Mouse (Mus musculus) limb, embryonic 10.5 days (tissue): ENCODE data around the gene Cfdp1. TPM values are rescaled to one million over a fixed set of nuclear protein-coding genes. Genes with fewer than 3 reads are reported as not detected.

Source experiments
- DNase-seq: peaks from one replicate; pipeline ENCODE4 v3.0.0-alpha.2; 2017; ENCODE audit warnings: low spot score
- H3K27ac ChIP-seq: fragments of 300-500 bp; sonication (generic); 2 replicates; pipeline ENCODE4 v1.5.1; 2016; ENCODE audit warnings: mild to moderate bottlenecking
- H3K27me3 ChIP-seq: fragments of 300-500 bp; sonication (generic); 2 replicates; pipeline ENCODE4 v1.6.1; 2016; ENCODE audit warnings: low read depth, mild to moderate bottlenecking; ENCODE audit not compliant: poor library complexity, severe bottlenecking
- H3K36me3 ChIP-seq: fragments of 300-500 bp; sonication (generic); 2 replicates; pipeline ENCODE4 v1.6.1; 2016; ENCODE audit warnings: mild to moderate bottlenecking, moderate library complexity
- H3K4me1 ChIP-seq: fragments of 300-500 bp; sonication (generic); 2 replicates; pipeline ENCODE4 v1.6.1; 2016
- H3K4me3 ChIP-seq: fragments of 300-500 bp; sonication (generic); 2 replicates; pipeline ENCODE4 v1.5.1; 2016; ENCODE audit warnings: mild to moderate bottlenecking, moderate library complexity
- H3K9me3 ChIP-seq: fragments of 300-500 bp; sonication (generic); replicated peaks from 2 replicates; pipeline ENCODE4 v1.6.1; 2016; ENCODE audit warnings: mild to moderate bottlenecking
- WGBS: fragments of 180-500 bp; shearing (Covaris S2); methylation state at CpG from one replicate; pipeline ENCODE4 v1.1.7; 2016; 5-methylcytosine and 5-hydroxymethylcytosine counted together
- polyA plus RNA-seq: library from polyadenylated mRNA; unstranded; fragments of >200 nt; fragmentation: Nextera tagmentation; extraction: Ambion mirVana; gene quantifications from 2 replicates; pipeline ENCODE4 v1.2.1, GENCODE M21; 2016

The Cfdp1 gene
- polyA plus RNA-seq, 1 experiment from 2014 or later = 230 TPM

GRCm38 (mm10) chr8:111747866-111748649 lies 106.0 kb downstream of the Cfdp1 start:
- H3K4me1 ChIP-seq = peaks cover 36% of the 10 kb centered on the region
- WGBS = 82% methylated on average over 8 of the region's 8 CpGs
- H3K9me3 ChIP-seq = no peaks in the 10 kb centered on the region
- no peaks in the 10 kb centered on the region for H3K36me3 ChIP-seq
- no peak for DNase-seq
- peaks cover 7% of the 10 kb centered on the region; the same call in 1 of the 2 replicates for H3K27me3 ChIP-seq
- H3K27ac ChIP-seq = no peak overlapping the region
- no peak overlapping the region for H3K4me3 ChIP-seq

DNA sequence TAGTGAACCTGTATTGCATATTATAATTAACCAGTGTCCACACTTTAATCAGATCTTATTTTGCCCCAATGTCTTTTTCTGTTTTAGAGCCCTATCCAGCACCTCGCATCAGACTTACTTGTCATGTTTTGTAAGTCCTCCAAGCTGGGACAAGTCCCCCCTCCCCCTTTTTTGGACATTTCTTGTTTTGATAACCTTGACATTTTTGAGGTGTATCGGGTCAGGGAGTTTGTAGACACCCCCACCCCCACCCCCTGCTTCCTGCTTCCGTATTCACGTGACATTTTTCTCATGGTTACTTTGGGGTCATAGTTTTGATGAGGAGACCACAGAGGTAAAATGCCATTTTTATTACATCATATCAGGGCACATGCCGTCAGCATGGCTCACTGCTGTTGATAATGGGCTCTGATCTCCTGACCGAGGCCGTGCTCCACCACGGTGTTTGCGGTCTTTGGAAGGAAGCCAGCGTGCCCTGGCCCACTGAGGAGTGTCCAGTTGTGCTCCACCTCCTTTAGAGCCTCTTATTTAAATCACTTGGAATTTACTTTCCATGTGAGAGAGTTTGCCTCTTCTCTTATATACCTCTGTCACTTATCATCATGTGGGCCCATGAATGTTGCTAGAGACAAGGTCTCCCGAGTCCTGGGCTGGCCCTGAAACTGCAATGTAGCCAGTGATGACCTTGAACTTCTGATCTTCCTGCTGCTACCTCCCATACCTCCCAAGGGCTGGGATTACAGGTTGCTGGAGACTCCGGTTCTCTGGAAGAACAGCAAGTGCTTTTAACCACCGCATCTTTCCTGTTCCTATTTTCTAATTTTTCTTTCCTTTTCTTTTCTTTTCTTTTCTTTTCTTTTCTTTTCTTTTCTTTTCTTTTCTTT lies 107.3 kb downstream of the Cfdp1 start:
- DNase-seq = no peak
- 85% methylated on average over 13 of the region's 13 CpGs for WGBS
- Histone ChIP-seq H3K9me3 (no peaks in the 10 kb centered on the region), H3K27ac (no peak overlapping the region), H3K36me3 (no peaks in the 10 kb centered on the region), H3K27me3 (peaks cover 7% of the 10 kb centered on the region; the same call in 1 of the 2 replicates), H3K4me1 (peaks cover 48% of the 10 kb centered on the region), H3K4me3 (no peak overlapping the region)

GRCm38 (mm10) chr8:111745591-111746418 lies 108.3 kb downstream of the Cfdp1 start:
- WGBS = 6% methylated on average over 23 of the region's 23 CpGs
- Histone ChIP-seq H3K4me1 (peaks cover 58% of the 10 kb centered on the region), H3K27ac (peak overlapping the region; percentile 78), H3K36me3 (0 out of 2 replicates have a peak, but pooled peaks cover 3% of the 10 kb centered on the region), H3K4me3 (peak overlapping the region; percentile 47), H3K9me3 (no peaks in the 10 kb centered on the region), H3K27me3 (peaks cover 7% of the 10 kb centered on the region; the same call in 1 of the 2 replicates)
- DNase-seq = peak; percentile 76

DNA sequence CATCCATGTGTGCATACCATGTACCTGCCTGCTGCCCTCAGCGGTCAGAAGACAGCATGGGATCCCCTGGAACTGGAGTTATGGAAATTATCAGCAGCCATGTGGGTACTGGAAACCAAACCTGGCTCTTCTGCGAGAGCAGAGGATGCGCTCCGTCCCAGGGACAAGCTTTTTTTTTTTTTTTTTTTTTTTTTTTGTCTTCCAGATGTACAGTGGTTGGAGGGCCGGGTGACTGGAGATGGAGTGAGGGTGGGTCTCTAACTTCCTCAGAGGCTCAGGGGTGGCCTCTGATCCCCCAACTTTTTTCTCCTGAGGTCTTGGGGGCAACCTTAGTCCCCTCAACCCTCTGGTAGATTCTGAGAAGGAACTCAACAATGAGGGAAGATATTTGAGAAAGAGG lies 109.0 kb downstream of the Cfdp1 start:
- H3K36me3 ChIP-seq = 0 out of 2 replicates have a peak, but pooled peaks cover 4% of the 10 kb centered on the region
- DNase-seq = no peak
- H3K4me1 ChIP-seq = peaks cover 65% of the 10 kb centered on the region
- WGBS = 63% methylated on average over 5 of the region's 5 CpGs
- peak overlapping the region; percentile 96 for H3K27ac ChIP-seq
- no peaks in the 10 kb centered on the region for H3K9me3 ChIP-seq
- peaks cover 7% of the 10 kb centered on the region; the same call in 1 of the 2 replicates for H3K27me3 ChIP-seq
- peak overlapping the region; percentile 47; the same call in 1 of the 2 replicates for H3K4me3 ChIP-seq

DNA sequence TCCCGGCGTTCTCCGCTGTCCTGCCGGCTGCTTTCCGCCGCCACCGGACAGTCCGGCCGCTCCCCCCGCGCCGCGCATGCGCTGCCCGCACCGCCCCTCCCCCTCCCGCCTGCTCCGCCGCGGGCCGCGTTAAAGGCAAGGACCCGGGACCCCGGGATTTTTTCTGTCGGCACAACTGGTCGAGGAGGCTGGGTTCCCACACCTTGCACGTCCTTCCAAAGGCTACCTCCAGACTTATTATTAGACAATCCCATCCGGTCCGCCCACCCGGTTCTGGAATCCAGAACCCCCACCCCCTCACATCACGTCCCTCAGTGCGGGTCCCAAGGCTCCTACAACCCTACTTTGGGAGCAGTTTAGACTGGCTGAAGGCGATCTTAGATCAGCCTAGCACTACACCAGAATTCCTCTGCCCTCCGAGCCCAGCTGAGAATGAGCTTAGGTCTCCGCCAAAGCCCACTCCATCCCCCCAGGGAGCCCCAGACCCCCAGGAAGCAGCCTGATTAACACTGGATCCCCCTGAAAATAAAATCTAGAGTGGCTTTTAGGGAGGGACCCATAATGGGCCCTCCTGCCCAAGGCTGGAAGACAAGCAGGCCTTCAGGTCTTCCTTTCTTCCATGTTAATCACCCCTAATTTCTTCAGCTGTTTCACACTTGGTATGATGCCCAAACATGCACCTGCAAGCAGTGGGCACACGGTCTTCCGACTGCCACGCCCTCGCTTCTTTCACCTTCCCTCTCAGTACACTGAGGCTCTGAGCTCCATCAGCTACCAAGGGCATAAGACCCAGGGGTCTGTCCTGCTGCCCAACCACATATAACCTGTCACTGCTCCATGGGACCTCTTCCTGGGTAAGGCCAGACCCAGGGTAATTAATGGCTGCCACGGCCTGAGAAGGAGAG lies 110.0 kb downstream of the Cfdp1 start, which contains the start of gene Bcar1:
Gene Bcar1 (minus strand): TSS at position 18 of the 905 bp plus-strand sequence.
- 9% methylated on average over 40 of the region's 40 CpGs for WGBS
- Histone ChIP-seq H3K4me3 (peak within 1 kb of the TSS; percentile 90), H3K36me3 (peaks cover 14% of the 10 kb centered on the region), H3K27ac (peak within 1 kb of the TSS; percentile 96), H3K4me1 (peaks cover 75% of the 10 kb centered on the region), H3K9me3 (no peaks in the 10 kb centered on the region), H3K27me3 (peaks cover 7% of the 10 kb centered on the region; the same call in 1 of the 2 replicates)
- peak; percentile 94 for DNase-seq

GRCm38 (mm10) chr8:111743101-111743791 lies 110.8 kb downstream of the Cfdp1 start:
- peak overlapping the region; percentile 90 for H3K4me3 ChIP-seq
- H3K36me3 ChIP-seq = peaks cover 15% of the 10 kb centered on the region
- H3K9me3 ChIP-seq = no peaks in the 10 kb centered on the region
- peak; percentile 64 for DNase-seq
- peak overlapping the region; percentile 96 for H3K27ac ChIP-seq
- under 1% methylated on average over 43 of the region's 44 CpGs for WGBS
- H3K4me1 ChIP-seq = peaks cover 77% of the 10 kb centered on the region
- H3K27me3 ChIP-seq = peaks cover 7% of the 10 kb centered on the region; the same call in 1 of the 2 replicates

GRCm38 (mm10) chr8:111742261-111743037 lies 111.6 kb downstream of the Cfdp1 start:
- H3K27me3 ChIP-seq = peaks cover 7% of the 10 kb centered on the region; the same call in 1 of the 2 replicates
- DNase-seq = no peak
- H3K27ac ChIP-seq = peak overlapping the region; percentile 96
- peaks cover 16% of the 10 kb centered on the region for H3K36me3 ChIP-seq
- H3K4me1 ChIP-seq = peaks cover 78% of the 10 kb centered on the region
- WGBS = 41% methylated on average over 11 of the region's 11 CpGs
- H3K4me3 ChIP-seq = peak overlapping the region; percentile 90
- no peaks in the 10 kb centered on the region for H3K9me3 ChIP-seq

DNA sequence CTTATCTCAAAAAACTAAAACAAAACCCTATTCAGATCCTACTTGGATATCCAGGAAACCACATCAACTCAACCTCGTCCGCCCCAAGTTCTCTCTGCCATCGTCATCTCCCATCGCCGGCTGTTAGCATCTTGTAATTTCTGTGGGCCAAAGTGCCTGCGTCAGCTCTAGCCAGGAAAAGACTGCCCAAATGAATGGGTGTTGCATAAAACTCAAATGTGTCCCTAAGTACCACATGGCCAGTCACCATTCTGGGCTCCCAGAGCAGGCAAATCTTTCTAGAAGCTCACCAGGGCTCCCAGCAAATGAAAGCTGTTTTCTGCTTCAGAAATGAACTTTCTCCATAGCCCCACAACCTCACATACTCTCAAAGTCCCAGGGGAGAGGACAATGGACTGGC lies 112.5 kb downstream of the Cfdp1 start:
- WGBS = 85% methylated on average over 6 of the region's 6 CpGs
- Histone ChIP-seq H3K4me3 (peak overlapping the region; percentile 90), H3K36me3 (peaks cover 20% of the 10 kb centered on the region), H3K4me1 (peaks cover 87% of the 10 kb centered on the region), H3K9me3 (no peaks in the 10 kb centered on the region), H3K27ac (no peak overlapping the region), H3K27me3 (peaks cover 7% of the 10 kb centered on the region; the same call in 1 of the 2 replicates)
- no peak for DNase-seq

GRCm38 (mm10) chr8:111740994-111741393 lies 113.1 kb downstream of the Cfdp1 start:
- H3K4me1 ChIP-seq = peaks cover 89% of the 10 kb centered on the region
- no peak overlapping the region for H3K27ac ChIP-seq
- no peak overlapping the region for H3K4me3 ChIP-seq

DNA sequence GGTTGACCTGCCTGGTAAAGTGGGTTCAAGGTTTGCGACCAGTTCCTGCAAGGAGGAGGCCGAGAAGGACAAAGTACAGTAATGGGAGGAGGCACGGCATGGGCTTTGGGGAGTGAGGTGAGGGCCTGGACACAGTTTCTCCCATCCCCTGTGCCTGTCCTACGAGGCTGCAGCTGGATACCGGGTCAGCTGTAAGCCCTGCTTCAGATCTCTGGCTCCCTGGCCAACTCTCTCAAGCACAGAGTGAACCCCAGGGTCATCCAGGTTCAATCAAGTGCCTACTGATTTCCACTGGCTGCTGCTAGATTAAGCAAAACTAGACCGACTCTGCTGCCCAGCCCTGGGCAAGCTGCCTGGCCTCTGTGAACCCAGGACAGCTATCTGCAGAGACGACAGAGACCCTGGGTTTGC lies 113.8 kb downstream of the Cfdp1 start:
- Histone ChIP-seq H3K27me3 (peaks cover 7% of the 10 kb centered on the region; the same call in 1 of the 2 replicates), H3K4me3 (no peak overlapping the region), H3K36me3 (peaks cover 20% of the 10 kb centered on the region), H3K27ac (0 out of 2 replicates have a peak overlapping the region, but pooled peaks have one; percentile 11), H3K9me3 (no peaks in the 10 kb centered on the region), H3K4me1 (peaks cover 89% of the 10 kb centered on the region)
- 82% methylated on average over 7 of the region's 7 CpGs for WGBS
- no peak for DNase-seq

More at GRCm38 (mm10) chr8:111740994-111741393, 113.1 kb downstream of the Cfdp1 start:
- Histone ChIP-seq H3K36me3 (peaks cover 20% of the 10 kb centered on the region), H3K9me3 (no peaks in the 10 kb centered on the region), H3K27me3 (peaks cover 7% of the 10 kb centered on the region; the same call in 1 of the 2 replicates)
- 88% methylated on average over 8 of the region's 8 CpGs for WGBS
- DNase-seq = no peak
